Mouse (Mus musculus) CH12.LX (cell line): ENCODE measurements around the gene Plekha5. TPM values are rescaled to one million over a fixed set of nuclear protein-coding genes. Genes with fewer than 3 reads are reported as not detected.

Experiments
- DNase-seq: peaks from one replicate; pipeline ENCODE4 v3.0.0-alpha.2; 2013; ENCODE audit errors: extremely low read depth
- H3K27ac ChIP-seq: 2 replicates; pipeline ENCODE4 v1.5.1; 2012; ENCODE audit warnings: low read depth, mild to moderate bottlenecking, control low read depth, moderate library complexity; ENCODE audit not compliant: insufficient read depth
- H3K27me3 ChIP-seq: replicated peaks from 2 replicates; pipeline ENCODE3; 2012; ENCODE audit warnings: inconsistent platforms
- H3K36me3 ChIP-seq, 2 experiments: replicated peaks in 1 of 2; 2 replicates each; pipeline versions ENCODE3 to v1.6.1; 2012; ENCODE audit warnings: inconsistent platforms in 1 of 2, low read length in 1 of 2, mild to moderate bottlenecking in 1 of 2, mixed read lengths in 1 of 2, moderate library complexity in 1 of 2; ENCODE audit not compliant: control insufficient read depth in 1 of 2, insufficient read depth in 1 of 2
- H3K4me1 ChIP-seq, 2 experiments: 2 replicates each; pipeline ENCODE4 v1.6.1; 2012; ENCODE audit warnings: inconsistent platforms in 1 of 2, moderate library complexity in 1 of 2; ENCODE audit not compliant: insufficient read depth in 2 of 2, control insufficient read depth in 1 of 2
- H3K4me2 ChIP-seq: 2 replicates; pipeline ENCODE4 v1.6.1; 2012; ENCODE audit warnings: low read depth, mild to moderate bottlenecking, control low read depth; ENCODE audit not compliant: poor library complexity, insufficient read depth, severe bottlenecking
- H3K4me3 ChIP-seq, 3 experiments: fragments of 150-350 bp in 1 of 3; sonication (generic) in 1 of 3; replicated peaks in 1 of 3; 2 replicates each; pipeline versions ENCODE3 to v1.5.1; 2011 to 2012; ENCODE audit warnings: low read depth in 2 of 3, low read length in 2 of 3, mild to moderate bottlenecking in 2 of 3, moderate library complexity in 2 of 3, control low read depth in 1 of 3, improper control_type of control experiment in 1 of 3, inconsistent platforms in 1 of 3, mixed read lengths in 1 of 3; ENCODE audit not compliant: poor library complexity in 1 of 3
- H3K79me2 ChIP-seq: replicated peaks from 2 replicates; pipeline ENCODE4 v1.6.1; 2012; ENCODE audit warnings: mild to moderate bottlenecking, moderate library complexity; ENCODE audit not compliant: control insufficient read depth, poor library complexity, insufficient read depth, severe bottlenecking; ENCODE audit errors: extremely low read depth
- H3K9ac ChIP-seq: 2 replicates; pipeline ENCODE4 v1.6.1; 2012; ENCODE audit warnings: low read depth, mild to moderate bottlenecking, control low read depth, moderate library complexity; ENCODE audit not compliant: insufficient read depth
- H3K9me3 ChIP-seq: replicated peaks from 2 replicates; pipeline ENCODE3; 2012; ENCODE audit warnings: low read length, inconsistent platforms, mixed read lengths
- BHLHE40 ChIP-seq: IDR thresholded peaks from 2 replicates; pipeline ENCODE4 v1.6.1; 2011; ENCODE audit warnings: mild to moderate bottlenecking, low read depth, low read length, improper control_type of control experiment
- CHD1 ChIP-seq: IDR thresholded peaks from 2 replicates; pipeline ENCODE4 v1.6.1; 2012; ENCODE audit warnings: low read depth, low read length, improper control_type of control experiment, inconsistent platforms
- CHD2 ChIP-seq: IDR thresholded peaks from 2 replicates; pipeline ENCODE4 v1.6.1; 2011; ENCODE audit warnings: low read length, improper control_type of control experiment
- CTCF ChIP-seq, 2 experiments: IDR thresholded peaks in 1 of 2; conservative IDR thresholded peaks in 1 of 2; 2 replicates each; pipeline ENCODE4 v1.5.1; 2011 to 2012; ENCODE audit warnings: low read depth in 2 of 2, low read length in 2 of 2, improper control_type of control experiment in 1 of 2, inconsistent platforms in 1 of 2, mild to moderate bottlenecking in 1 of 2, moderate library complexity in 1 of 2
- JUN ChIP-seq: IDR thresholded peaks from 2 replicates; pipeline ENCODE4 v1.6.1; 2011; ENCODE audit warnings: low read depth, mild to moderate bottlenecking, low read length, improper control_type of control experiment, moderate library complexity; ENCODE audit not compliant: insufficient read depth
- JUND ChIP-seq: conservative IDR thresholded peaks from 2 replicates; pipeline ENCODE4 v1.6.1; 2011; ENCODE audit warnings: low read depth, low read length, improper control_type of control experiment
- KAT2A ChIP-seq: IDR thresholded peaks from 2 replicates; pipeline ENCODE4 v1.6.1; 2012; ENCODE audit warnings: low read length, improper control_type of control experiment, inconsistent platforms; ENCODE audit not compliant: insufficient replicate concordance
- MAFK ChIP-seq: IDR thresholded peaks from 2 replicates; pipeline ENCODE4 v1.6.1; 2011; ENCODE audit warnings: low read length, improper control_type of control experiment; ENCODE audit not compliant: insufficient replicate concordance
- MAX ChIP-seq: IDR thresholded peaks from 2 replicates; pipeline ENCODE4 v1.6.1; 2011; ENCODE audit warnings: low read length, improper control_type of control experiment
- MAZ ChIP-seq: IDR thresholded peaks from 2 replicates; pipeline ENCODE4 v1.6.1; 2012; ENCODE audit warnings: low read depth, mild to moderate bottlenecking, inconsistent platforms, low read length, improper control_type of control experiment, moderate library complexity
- PAX5 ChIP-seq: IDR thresholded peaks from 2 replicates; pipeline ENCODE4 v1.6.1; 2012; ENCODE audit warnings: low read length, inconsistent platforms, mixed read lengths
- POLR2AphosphoS2 ChIP-seq: IDR thresholded peaks from 2 replicates; pipeline ENCODE4 v1.6.1; 2011; ENCODE audit warnings: low read depth, low read length, improper control_type of control experiment
- RAD21 ChIP-seq: IDR thresholded peaks from 2 replicates; pipeline ENCODE4 v1.6.1; 2011; ENCODE audit warnings: low read depth, mild to moderate bottlenecking, low read length, improper control_type of control experiment, moderate library complexity
- TBP ChIP-seq: conservative IDR thresholded peaks from 2 replicates; pipeline ENCODE4 v1.6.1; 2011; ENCODE audit warnings: low read depth, low read length, improper control_type of control experiment
- TCF12 ChIP-seq: IDR thresholded peaks from 2 replicates; pipeline ENCODE4 v1.6.1; 2014; ENCODE audit warnings: low read depth, mild to moderate bottlenecking, inconsistent platforms, low read length, improper control_type of control experiment
- ZMIZ1 ChIP-seq: IDR thresholded peaks from 2 replicates; pipeline ENCODE4 v1.6.1; 2012; ENCODE audit warnings: low read depth, mild to moderate bottlenecking, inconsistent platforms, low read length, improper control_type of control experiment
- ZNF384 ChIP-seq: IDR thresholded peaks from 2 replicates; pipeline ENCODE4 v1.6.1; 2012; ENCODE audit warnings: low read depth, low read length, improper control_type of control experiment, inconsistent platforms
- dilution Hi-C: fragments of 300-500 bp; cut with MboI; formaldehyde crosslinking; loops from 2 replicates; pipeline ENCODE4 v1.14.3; 2020; ENCODE audit warnings: low sequenced_read_pairs; ENCODE audit not compliant: extremely low pct_unique_long_range_greater_than_20kb, extremely low pct_ligation_motif_present
- in situ Hi-C: fragments of 300-500 bp; cut with MboI; formaldehyde crosslinking; loops from 3 replicates; pipeline ENCODE4 v1.14.3; 2019; ENCODE audit warnings: low sequenced_read_pairs, low pct_ligation_motif_present, low pct_unique_long_range_greater_than_20kb, mixed read lengths
- polyA plus RNA-seq: library from polyadenylated mRNA; unstranded; fragments of >175 nt; gene quantifications from 2 replicates; pipeline ENCODE4 v1.2.1, GENCODE M21; 2012; ENCODE audit warnings: low read depth; ENCODE audit not compliant: insufficient read length
- total RNA-seq, 2 experiments: library from RNA; depleted of rRNA; stranded (reverse); fragments of 300-350 nt in 1 of 2; fragments of >200 nt in 1 of 2; gene quantifications; 2 replicates each; pipeline ENCODE4 v1.2.3; 2012 to 2014

Plekha5 gene
- total and polyA plus RNA-seq, 3 experiments = 0.12 to 0.38 (median 0.27) TPM

GRCm38 (mm10) chr6:140567897-140568296, 144.0 kb downstream of the Plekha5 start:
- Histone ChIP-seq H3K36me3 (no peaks in the 10 kb centered on the region), H3K9me3 (no peaks in the 10 kb centered on the region), H3K79me2 (no peaks in the 10 kb centered on the region), H3K27ac (no peak overlapping the region), H3K4me1 (peaks cover 0 to 14% of the 10 kb centered on the region in 2 experiments; a peak in 2 of 4 replicates), H3K9ac (no peak overlapping the region), H3K4me3 (no peak overlapping the region), H3K4me2 (no peak overlapping the region), H3K27me3 (no peaks in the 10 kb centered on the region)
- in situ Hi-C loops (loop anchor here (10.0 kb wide), 1 partner anchor 93 kb away; no protein-coding TSS in a partner anchor), dilution Hi-C loops (no loop called here)
- TF ChIP-seq MAX (no peak), PAX5 (no peak), ZNF384 (no peak), TBP (no peak), MAZ (no peak), JUND (no peak), MAFK (no peak), CTCF (conservative IDR thresholded peaks at IDR 0.05 in 1 of 2, IDR thresholded peaks at IDR 0.05 in 1 of 2; ENCODE audit: low read depth in 2 of 2, low read length in 2 of 2) (no peak), CHD1 (no peak), TCF12 (no peak), KAT2A (no peak)
- no peak for DNase-seq

GRCm38 (mm10) chr6:140570152-140570551, 146.3 kb downstream of the Plekha5 start:
- no peaks in the 10 kb centered on the region for H3K79me2 ChIP-seq
- no peak overlapping the region for H3K4me2 ChIP-seq
- DNase-seq = no peak
- no peak overlapping the region for H3K27ac ChIP-seq
- no peak overlapping the region for H3K9ac ChIP-seq
- TF ChIP-seq CHD2 = no peak
- TF ChIP-seq JUND = no peak
- TF ChIP-seq BHLHE40 = no peak
- TF ChIP-seq POLR2AphosphoS2 = no peak
- TF ChIP-seq RAD21 = no peak
- TF ChIP-seq PAX5 = no peak
- no peak for TF ChIP-seq ZMIZ1
- no peak for TF ChIP-seq JUN
- in situ Hi-C loops (no loop called here), dilution Hi-C loops (no loop called here)
- no peaks in the 10 kb centered on the region for H3K27me3 ChIP-seq
- H3K4me1 ChIP-seq = peaks cover 0 to 14% of the 10 kb centered on the region in 2 experiments; a peak in 2 of 4 replicates
- no peaks in the 10 kb centered on the region for H3K9me3 ChIP-seq
- H3K36me3 ChIP-seq = no peaks in the 10 kb centered on the region
- H3K4me3 ChIP-seq = no peak overlapping the region
